Mouse (Mus musculus) small intestine, adult 2 months (tissue): Measurements from ENCODE around the gene Armc10.
"Not testable (repeated sequence)": the region's sequence is repeated elsewhere in the genome, so short reads cannot be mapped to it uniquely, and the experiment has no call there.

Source experiments
- CTCF ChIP-seq: fragments of 200-500 bp; IDR thresholded peaks from 2 replicates; pipeline ENCODE4 v1.5.1; 2012; ENCODE audit warnings: low read depth, mild to moderate bottlenecking, control low read depth, inconsistent platforms, low read length, moderate library complexity, mixed read lengths; ENCODE audit not compliant: insufficient replicate concordance, insufficient read length; ENCODE audit errors: extremely low read depth
- POLR2A ChIP-seq: fragments of 200-500 bp; IDR thresholded peaks from 2 replicates; pipeline ENCODE4 v1.6.1; 2012; ENCODE audit warnings: low read depth, mild to moderate bottlenecking, control low read depth, inconsistent platforms, low read length, moderate library complexity

GRCm38 (mm10) chr5:21708011-21708410, 62.4 kb downstream of the Armc10 start:
- not testable (repeated sequence) for TF ChIP-seq POLR2A, CTCF
